Comparison of ENCODE assay signal across 9 mouse cellular contexts in genomic region chr4:150837458-150837857, GRCm38 (mm10). TPM values are rescaled to one million over a fixed set of nuclear protein-coding genes. Genes with fewer than 3 reads are reported as not detected.
DNase-seq lines count a peak whose midpoint lies in the region; ATAC-seq and TF ChIP-seq lines count a peak whose summit lies in the region.
"Had no signal": no experiment of that assay in that cellular context is flagged by ENCODE, and none has a peak within 500 bp of the region (broad histone marks: within the 10 kb centered on the region; RNA-seq: fewer than 3 reads in every experiment).

No protein-coding gene starts in this region.

- no peak overlapping the region for H3K9ac ChIP-seq in lung, embryonic 14.5 days
- H3K9ac ChIP-seq: liver, embryonic 13.5 days had no signal

- WGBS in lung, embryonic 14.5 days: 69% methylated on average over 6 of the region's 6 CpGs
- WGBS in thymus, adult 2 months: 21% methylated on average over 6 of the region's 6 CpGs

- intact Hi-C loops in left cerebral cortex, postnatal 14 days (cut with DNase I): no loop called here

- H3K4me2 ChIP-seq in lung, embryonic 14.5 days: no peak overlapping the region
- H3K4me2 ChIP-seq: liver, embryonic 13.5 days had no signal

- no peak overlapping the region for H3K4me3 ChIP-seq in lung, embryonic 14.5 days (ENCODE audit: low read depth, low read length)
- H3K4me3 ChIP-seq in thymus, adult 2 months (ENCODE audit: control insufficient read depth, insufficient read depth, low read length): no peak overlapping the region
- H3K4me3 ChIP-seq: liver, embryonic 13.5 days had no signal

- peak; percentile 93 for ATAC-seq in granulocyte monocyte progenitor cell, adult 5-6 weeks (replicated peaks; ENCODE audit: poor library complexity, severe bottlenecking)
- no peak for ATAC-seq in lung, embryonic 14.5 days (ENCODE audit: insufficient read depth)
- ATAC-seq: intestine, embryonic 16.5 days had no signal

- H3K4me1 ChIP-seq in lung, embryonic 14.5 days (ENCODE audit: insufficient read depth): peaks cover 6% of the 10 kb centered on the region; the same call in 1 of the 2 replicates
- H3K4me1 ChIP-seq in thymus, adult 2 months (replicated peaks; ENCODE audit: control insufficient read depth, insufficient read depth, low read length): no peaks in the 10 kb centered on the region
- H3K4me1 ChIP-seq: liver, embryonic 13.5 days had no signal

- no peak for TF ChIP-seq POLR2A in thymus, adult 2 months (IDR thresholded peaks at IDR 0.05; ENCODE audit: control insufficient read depth, extremely low read depth, insufficient read depth, low read length, poor library complexity)

- H3K9me3 ChIP-seq in lung, embryonic 14.5 days (ENCODE audit: low read depth, low read length): no peaks in the 10 kb centered on the region
- H3K9me3 ChIP-seq: liver, embryonic 13.5 days had no signal

- no peaks in the 10 kb centered on the region for H3K27me3 ChIP-seq in lung, embryonic 14.5 days (ENCODE audit: insufficient read depth, low read length)
- H3K27me3 ChIP-seq in thymus, adult 2 months (ENCODE audit: control insufficient read depth, insufficient read depth, low read length): no peaks in the 10 kb centered on the region
- H3K27me3 ChIP-seq: liver, embryonic 13.5 days had no signal

- no peak overlapping the region for H3K27ac ChIP-seq in lung, embryonic 14.5 days (ENCODE audit: low read depth)
- no peak overlapping the region for H3K27ac ChIP-seq in thymus, adult 2 months (ENCODE audit: control insufficient read depth, insufficient read depth, low read length)
- H3K27ac ChIP-seq: liver, embryonic 13.5 days had no signal

- H3K36me3 ChIP-seq in lung, embryonic 14.5 days (ENCODE audit: insufficient read depth): no peaks in the 10 kb centered on the region
- H3K36me3 ChIP-seq in thymus, adult 2 months (ENCODE audit: control insufficient read depth, insufficient read depth, low read length): no peaks in the 10 kb centered on the region
- H3K36me3 ChIP-seq: liver, embryonic 13.5 days had no signal

- DNase-seq in MN1 (ENCODE audit: low spot score): peak; percentile 52
- peak; percentile 59 to 62 for DNase-seq in adrenal gland, adult 18-20 months (ENCODE audit: low spot score in 2 of 2)
- DNase-seq in lung, embryonic 14.5 days: peak; percentile 65
- DNase-seq in thymus, adult 2 months: no peak
- no peak for DNase-seq in left cerebral cortex, postnatal 14 days (ENCODE audit: low spot score in 2 of 2)
- DNase-seq in right cerebral cortex, postnatal 14 days: no peak
- DNase-seq: liver, embryonic 13.5 days had no signal

- TF ChIP-seq CTCF in lung, embryonic 14.5 days (IDR thresholded peaks at IDR 0.05; ENCODE audit: low read depth): no peak
- no peak for TF ChIP-seq CTCF in thymus, adult 2 months (IDR thresholded peaks at IDR 0.05; ENCODE audit: borderline replicate concordance, control insufficient read depth, extremely low read depth, insufficient read depth, low read length, poor library complexity)

RNA-seq across cellular contexts. Expression of gene Errfi1, which starts 16.3 kb away (rescaled TPM):
- total RNA-seq in adrenal gland, adult 18-20 months (2021): 10 to 100 TPM; 40.7 to 53.5 TPM
- 0.84 TPM in 1 of 2 replicates, not detected in the other for total RNA-seq in granulocyte monocyte progenitor cell, adult 5-6 weeks (2014; fragmentation: Nextera tagmentation)
- total RNA-seq in granulocyte monocyte progenitor cell, adult 5-6 weeks (2017): 0.52 and 1.2 TPM in 2 replicates
- 41.5 and 48.3 TPM in 2 replicates for polyA plus RNA-seq in lung, embryonic 14.5 days (2014; fragmentation: Nextera tagmentation; extraction: Ambion mirVana)
- 12.4 and 17.2 TPM in 2 replicates for polyA plus RNA-seq in thymus, adult 2 months (2012; rRNA removed)
- total RNA-seq in left cerebral cortex, postnatal 14 days (2021): 10 to 100 TPM; 24.2 to 33.2 TPM

Comparison
In these comparisons a context has a peak if more than half of its experiments do, and no peak if none do; other contexts are left out.
1. DNase-seq: peak in MN1 (single experiment), adrenal gland, adult 18-20 months (2 of 2) and lung, embryonic 14.5 days (single experiment); none in thymus, adult 2 months (single experiment), left cerebral cortex, postnatal 14 days (0 of 2) and right cerebral cortex, postnatal 14 days (single experiment).
2. RNA of gene Errfi1, which starts 16.3 kb away (total RNA-seq): 40.7 to 53.5 TPM in adrenal gland, adult 18-20 months and 24.2 to 33.2 TPM in left cerebral cortex, postnatal 14 days; 0.52 to 1.2 TPM in granulocyte monocyte progenitor cell, adult 5-6 weeks; every median in the first group is over 10 times any median in the second.